Mouse (Mus musculus): ENCODE measurements around the gene Hcst. TPM values are rescaled to one million over a fixed set of nuclear protein-coding genes. Genes with fewer than 3 reads are reported as not detected.

Hcst gene
- polyA plus RNA-seq, 1 experiment from 2014 or later, result 1.6 TPM

DNA sequence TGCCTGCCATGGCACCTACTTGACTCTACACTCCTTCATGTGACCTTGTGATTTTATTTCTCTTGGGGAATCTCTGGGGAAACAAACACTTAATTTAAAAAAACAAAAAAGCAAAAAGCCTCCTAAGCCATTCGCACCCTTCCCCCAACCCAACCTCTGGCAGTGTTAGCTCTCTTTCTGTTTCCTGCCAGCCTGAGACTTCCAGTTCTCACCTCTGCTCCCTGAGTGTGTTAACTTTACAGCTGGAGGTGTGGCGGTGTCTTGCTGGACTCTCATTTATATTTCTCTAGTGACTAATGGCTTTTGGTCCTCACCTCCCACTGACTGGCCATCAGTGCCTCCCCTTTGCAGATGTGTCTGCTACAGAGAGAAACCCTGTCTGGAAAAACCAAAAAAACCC is 9.9 kb downstream of the Hcst start:
- no peaks in the 10 kb centered on the region for H3K9me3 ChIP-seq (ENCODE audit: control insufficient read depth, low read length)
- no peak overlapping the region for H3K4me3 ChIP-seq (ENCODE audit: low read depth, low read length)
- ATAC-seq (replicated peaks; ENCODE audit: low FRiP score, low TSS enrichment, low read depth), result no peak
- H3K4me1 ChIP-seq (replicated peaks; ENCODE audit: control insufficient read depth, insufficient read depth, low read length), result no peaks in the 10 kb centered on the region
- no peak overlapping the region for H3K4me2 ChIP-seq (ENCODE audit: low read length)
- WGBS, result 45% methylated on average over 2 of the region's 2 CpGs
- no peaks in the 10 kb centered on the region for H3K36me3 ChIP-seq (ENCODE audit: control insufficient read depth, insufficient read depth, low read length)
- no peak overlapping the region for H3K9ac ChIP-seq (ENCODE audit: low read length)
- DNase-seq (ENCODE audit: low spot score), result no peak
- no peaks in the 10 kb centered on the region for H3K27me3 ChIP-seq (replicated peaks; ENCODE audit: control insufficient read depth, insufficient read depth, low read length)
- H3K27ac ChIP-seq (ENCODE audit: low read depth), result no peak overlapping the region

DNA sequence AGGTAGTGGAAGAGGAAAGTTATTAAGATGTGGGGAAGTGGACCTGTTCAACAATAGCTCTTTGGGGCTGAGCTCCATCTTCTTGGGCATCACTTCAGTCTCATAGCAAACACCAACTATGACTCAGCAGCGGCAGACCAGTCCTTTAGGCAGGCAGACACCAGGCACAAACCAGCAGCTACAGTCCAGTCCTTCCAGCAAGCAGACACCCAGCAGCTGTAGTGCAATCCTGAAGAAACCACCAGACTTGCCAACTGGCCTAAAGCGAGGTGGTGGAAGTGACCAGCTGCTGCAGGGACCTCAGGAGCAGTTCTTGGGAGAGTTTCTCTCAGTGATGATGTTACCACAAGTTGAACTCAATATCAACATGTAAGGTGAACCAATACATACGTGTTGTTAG is 11.0 kb downstream of the Hcst start:
- no peaks in the 10 kb centered on the region for H3K9me3 ChIP-seq (ENCODE audit: control insufficient read depth, low read length)
- H3K4me1 ChIP-seq (replicated peaks; ENCODE audit: control insufficient read depth, insufficient read depth, low read length), result no peaks in the 10 kb centered on the region
- DNase-seq (ENCODE audit: low spot score) (no peak), ATAC-seq (replicated peaks; ENCODE audit: low FRiP score, low TSS enrichment, low read depth) (no peak)
- H3K4me3 ChIP-seq (ENCODE audit: low read depth, low read length), result no peak overlapping the region
- no peak overlapping the region for H3K4me2 ChIP-seq (ENCODE audit: low read length)
- H3K36me3 ChIP-seq (ENCODE audit: control insufficient read depth, insufficient read depth, low read length), result no peaks in the 10 kb centered on the region
- no peak overlapping the region for H3K9ac ChIP-seq (ENCODE audit: low read length)
- no peak overlapping the region for H3K27ac ChIP-seq (ENCODE audit: low read depth)
- no peaks in the 10 kb centered on the region for H3K27me3 ChIP-seq (replicated peaks; ENCODE audit: control insufficient read depth, insufficient read depth, low read length)
- WGBS, result 87% methylated on average over 3 of the region's 3 CpGs

DNA sequence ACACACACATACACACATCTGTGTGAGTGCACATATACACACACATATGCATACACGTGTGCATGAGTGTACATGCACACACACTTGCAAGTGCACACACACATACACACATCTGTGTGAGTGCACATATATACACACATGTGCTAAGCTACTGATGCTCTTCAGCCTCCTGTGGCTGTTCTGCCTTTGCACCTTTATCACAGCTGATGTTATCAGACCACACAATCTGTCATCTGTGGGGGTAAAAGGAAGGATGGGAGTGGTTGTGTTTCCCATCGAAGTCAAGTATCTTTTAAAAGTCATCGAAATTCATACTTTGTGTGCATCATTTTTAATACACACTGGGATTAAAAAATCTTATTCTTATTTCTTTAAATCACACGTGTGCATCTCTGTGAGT is 17.3 kb downstream of the Hcst start:
- Histone ChIP-seq H3K4me1 (replicated peaks; ENCODE audit: control insufficient read depth, insufficient read depth, low read length) (no peaks in the 10 kb centered on the region), H3K4me3 (ENCODE audit: low read depth, low read length) (no peak overlapping the region), H3K9ac (ENCODE audit: low read length) (no peak overlapping the region), H3K4me2 (ENCODE audit: low read length) (no peak overlapping the region), H3K9me3 (ENCODE audit: control insufficient read depth, low read length) (no peaks in the 10 kb centered on the region), H3K36me3 (ENCODE audit: control insufficient read depth, insufficient read depth, low read length) (no peaks in the 10 kb centered on the region), H3K27me3 (replicated peaks; ENCODE audit: control insufficient read depth, insufficient read depth, low read length) (no peaks in the 10 kb centered on the region), H3K27ac (ENCODE audit: low read depth) (no peak overlapping the region)
- 72% methylated on average over 4 of the region's 4 CpGs for WGBS
- ATAC-seq (replicated peaks; ENCODE audit: low FRiP score, low TSS enrichment, low read depth), result no peak
- DNase-seq (ENCODE audit: low spot score), result no peak

DNA sequence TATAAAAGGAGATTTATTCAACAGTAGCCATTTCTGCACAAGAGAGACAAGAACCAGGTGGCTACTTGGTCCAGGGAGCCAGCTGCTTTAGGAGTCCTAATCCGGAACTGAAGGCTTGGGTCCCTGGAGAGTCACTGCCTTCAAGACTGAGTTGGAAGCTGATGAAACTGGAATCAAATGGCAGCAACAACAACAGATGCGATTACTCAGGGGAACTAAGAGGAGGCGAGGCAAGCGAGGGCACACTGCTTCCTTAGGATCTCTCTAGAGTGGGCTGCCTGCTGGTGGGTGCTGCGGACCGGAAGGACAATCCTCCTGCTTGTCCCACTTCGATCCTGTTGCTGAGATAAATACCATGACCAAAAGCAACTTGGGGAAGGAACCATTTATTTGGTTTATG is 20.0 kb downstream of the Hcst start:
- Histone ChIP-seq H3K27ac (ENCODE audit: low read depth) (no peak overlapping the region), H3K27me3 (replicated peaks; ENCODE audit: control insufficient read depth, insufficient read depth, low read length) (no peaks in the 10 kb centered on the region), H3K36me3 (ENCODE audit: control insufficient read depth, insufficient read depth, low read length) (no peaks in the 10 kb centered on the region), H3K4me2 (ENCODE audit: low read length) (no peak overlapping the region), H3K9ac (ENCODE audit: low read length) (no peak overlapping the region; the same call in 1 of the 2 replicates), H3K4me1 (replicated peaks; ENCODE audit: control insufficient read depth, insufficient read depth, low read length) (no peaks in the 10 kb centered on the region), H3K9me3 (ENCODE audit: control insufficient read depth, low read length) (no peaks in the 10 kb centered on the region), H3K4me3 (ENCODE audit: low read depth, low read length) (no peak overlapping the region)
- ATAC-seq (replicated peaks; ENCODE audit: low FRiP score, low TSS enrichment, low read depth) (no peak), DNase-seq (ENCODE audit: low spot score) (no peak)
- WGBS, result 43% methylated on average over 7 of the region's 7 CpGs

DNA sequence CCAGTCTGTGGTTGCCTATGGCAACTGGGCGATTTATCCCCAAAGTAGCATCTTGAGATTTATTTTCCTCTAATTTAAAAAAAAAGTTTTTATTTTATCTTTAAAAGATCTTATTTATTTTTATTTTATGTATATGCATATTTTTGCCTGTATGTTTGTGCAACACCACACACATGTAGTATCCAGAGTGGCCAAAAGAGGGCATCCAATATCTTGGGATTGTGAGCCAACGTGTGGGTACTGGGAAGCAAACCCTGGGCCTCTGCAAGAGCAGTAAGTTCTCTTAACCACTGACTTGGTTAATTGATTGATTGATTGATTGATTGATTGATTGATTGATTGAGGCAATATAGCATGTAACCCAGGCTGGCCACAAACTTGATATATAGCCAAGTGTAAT is 24.8 kb downstream of the Hcst start:
- Histone ChIP-seq H3K27me3 (replicated peaks; ENCODE audit: control insufficient read depth, insufficient read depth, low read length) (no peaks in the 10 kb centered on the region), H3K9me3 (ENCODE audit: control insufficient read depth, low read length) (no peaks in the 10 kb centered on the region), H3K9ac (ENCODE audit: low read length) (no peak overlapping the region), H3K4me2 (ENCODE audit: low read length) (no peak overlapping the region), H3K4me3 (ENCODE audit: low read depth, low read length) (no peak overlapping the region), H3K27ac (ENCODE audit: low read depth) (no peak overlapping the region), H3K36me3 (ENCODE audit: control insufficient read depth, insufficient read depth, low read length) (no peaks in the 10 kb centered on the region), H3K4me1 (replicated peaks; ENCODE audit: control insufficient read depth, insufficient read depth, low read length) (no peaks in the 10 kb centered on the region)
- ATAC-seq (replicated peaks; ENCODE audit: low FRiP score, low TSS enrichment, low read depth), result no peak
- 47% methylated on average over 2 of the region's 2 CpGs for WGBS
- no peak for DNase-seq (ENCODE audit: low spot score)

DNA sequence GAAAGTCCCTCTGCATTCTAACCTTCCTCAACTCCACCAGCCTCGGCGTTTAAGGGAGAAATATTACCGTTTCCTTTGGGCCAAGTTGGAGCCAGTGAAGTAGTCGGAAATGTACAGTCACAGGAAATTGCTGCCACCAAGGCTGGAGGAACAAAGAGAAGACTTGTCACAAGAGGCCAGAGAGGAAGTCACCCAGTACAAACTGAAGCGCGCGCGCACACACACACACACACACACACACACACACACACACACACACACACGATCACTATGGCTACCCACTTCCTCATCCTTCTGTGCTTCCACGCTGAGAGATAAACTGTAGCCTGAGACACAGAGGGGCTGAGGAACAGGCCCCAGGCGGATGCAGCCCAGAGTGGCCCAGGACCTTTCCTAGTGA is 25.3 kb downstream of the Hcst start:
- no peak overlapping the region for H3K4me3 ChIP-seq (ENCODE audit: low read depth, low read length)
- no peaks in the 10 kb centered on the region for H3K9me3 ChIP-seq (ENCODE audit: control insufficient read depth, low read length)
- H3K4me2 ChIP-seq (ENCODE audit: low read length), result no peak overlapping the region
- H3K27me3 ChIP-seq (replicated peaks; ENCODE audit: control insufficient read depth, insufficient read depth, low read length), result no peaks in the 10 kb centered on the region
- 0 out of 2 replicates have a peak overlapping the region, but pooled peaks have one; percentile 14 for H3K27ac ChIP-seq (ENCODE audit: low read depth)
- ATAC-seq (replicated peaks; ENCODE audit: low FRiP score, low TSS enrichment, low read depth) (no peak), DNase-seq (ENCODE audit: low spot score) (no peak)
- H3K9ac ChIP-seq (ENCODE audit: low read length), result no peak overlapping the region
- 49% methylated on average over 11 of the region's 11 CpGs for WGBS
- no peaks in the 10 kb centered on the region for H3K4me1 ChIP-seq (replicated peaks; ENCODE audit: control insufficient read depth, insufficient read depth, low read length)
- no peaks in the 10 kb centered on the region for H3K36me3 ChIP-seq (ENCODE audit: control insufficient read depth, insufficient read depth, low read length)

DNA sequence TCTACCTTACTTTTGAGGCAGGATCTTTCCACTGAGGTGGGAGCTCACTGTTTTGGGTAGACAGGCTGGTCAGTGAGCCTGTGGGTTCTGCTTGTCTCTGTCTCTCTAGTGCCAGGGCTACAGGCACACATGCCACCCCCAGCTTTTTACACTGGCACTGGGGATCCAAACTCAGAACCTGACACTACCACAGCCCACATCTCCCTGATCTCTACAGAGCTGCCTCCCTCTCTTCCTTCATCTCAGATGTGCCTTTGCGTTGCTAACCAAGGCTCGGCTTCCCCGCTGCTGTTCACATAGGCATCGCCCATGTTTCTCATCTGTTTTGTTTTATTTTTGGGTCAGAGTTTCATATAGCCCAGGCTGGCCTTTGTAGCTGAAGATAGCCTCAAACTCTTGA is 26.0 kb downstream of the Hcst start:
- Histone ChIP-seq H3K9ac (ENCODE audit: low read length) (no peak overlapping the region), H3K27me3 (replicated peaks; ENCODE audit: control insufficient read depth, insufficient read depth, low read length) (no peaks in the 10 kb centered on the region), H3K4me3 (ENCODE audit: low read depth, low read length) (no peak overlapping the region), H3K9me3 (ENCODE audit: control insufficient read depth, low read length) (no peaks in the 10 kb centered on the region), H3K27ac (ENCODE audit: low read depth) (0 out of 2 replicates have a peak overlapping the region, but pooled peaks have one; percentile 14), H3K36me3 (ENCODE audit: control insufficient read depth, insufficient read depth, low read length) (no peaks in the 10 kb centered on the region), H3K4me2 (ENCODE audit: low read length) (no peak overlapping the region), H3K4me1 (replicated peaks; ENCODE audit: control insufficient read depth, insufficient read depth, low read length) (no peaks in the 10 kb centered on the region)
- WGBS, result 88% methylated on average over 4 of the region's 4 CpGs
- DNase-seq (ENCODE audit: low spot score) (no peak), ATAC-seq (replicated peaks; ENCODE audit: low FRiP score, low TSS enrichment, low read depth) (no peak)

DNA sequence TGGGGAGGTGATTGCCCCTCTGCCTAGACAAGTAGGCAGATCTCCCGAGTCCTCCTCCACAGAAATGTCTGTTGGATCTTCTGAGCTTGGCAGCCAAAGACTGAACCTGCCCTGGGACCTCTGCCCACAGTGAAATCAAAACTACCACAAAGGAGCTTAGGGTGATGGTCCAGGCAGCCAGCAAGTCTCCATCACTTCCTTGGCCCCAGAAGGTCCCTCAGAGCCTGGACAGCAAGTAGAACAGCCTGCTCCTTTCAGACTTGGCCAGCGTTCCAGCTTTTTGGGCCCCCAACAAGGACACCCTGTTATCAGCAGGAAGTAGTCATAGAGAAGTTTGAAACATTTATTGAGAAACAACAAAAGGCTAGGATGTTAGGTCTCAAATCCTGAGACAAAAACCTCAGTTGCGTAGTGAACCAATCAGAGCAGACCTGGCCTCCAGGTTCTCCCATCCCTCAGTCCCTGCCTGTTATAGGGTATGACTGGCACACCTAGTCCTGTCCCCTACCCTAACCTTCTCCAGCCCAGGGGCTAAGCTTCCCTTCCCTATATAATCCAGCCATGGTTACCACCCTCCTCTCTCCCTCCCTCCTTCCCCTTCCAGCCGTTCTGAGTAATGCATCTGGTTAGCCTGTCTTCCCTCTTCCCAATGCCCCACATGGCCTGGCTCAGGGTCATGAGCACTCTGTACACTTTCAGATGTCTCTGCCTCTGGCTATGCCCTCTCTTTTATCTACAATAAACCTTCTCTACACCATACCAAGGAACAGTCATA is 26.7 kb downstream of the Hcst start:
- WGBS, result 67% methylated on average over 4 of the region's 4 CpGs
- no peaks in the 10 kb centered on the region for H3K36me3 ChIP-seq (ENCODE audit: control insufficient read depth, insufficient read depth, low read length)
- H3K4me3 ChIP-seq (ENCODE audit: low read depth, low read length), result no peak overlapping the region
- no peaks in the 10 kb centered on the region for H3K4me1 ChIP-seq (replicated peaks; ENCODE audit: control insufficient read depth, insufficient read depth, low read length)
- H3K4me2 ChIP-seq (ENCODE audit: low read length), result no peak overlapping the region
- no peaks in the 10 kb centered on the region for H3K27me3 ChIP-seq (replicated peaks; ENCODE audit: control insufficient read depth, insufficient read depth, low read length)
- H3K9ac ChIP-seq (ENCODE audit: low read length), result no peak overlapping the region
- DNase-seq (ENCODE audit: low spot score) (no peak), ATAC-seq (replicated peaks; ENCODE audit: low FRiP score, low TSS enrichment, low read depth) (no peak)
- H3K27ac ChIP-seq (ENCODE audit: low read depth), result no peak overlapping the region
- H3K9me3 ChIP-seq (ENCODE audit: control insufficient read depth, low read length), result no peaks in the 10 kb centered on the region

DNA sequence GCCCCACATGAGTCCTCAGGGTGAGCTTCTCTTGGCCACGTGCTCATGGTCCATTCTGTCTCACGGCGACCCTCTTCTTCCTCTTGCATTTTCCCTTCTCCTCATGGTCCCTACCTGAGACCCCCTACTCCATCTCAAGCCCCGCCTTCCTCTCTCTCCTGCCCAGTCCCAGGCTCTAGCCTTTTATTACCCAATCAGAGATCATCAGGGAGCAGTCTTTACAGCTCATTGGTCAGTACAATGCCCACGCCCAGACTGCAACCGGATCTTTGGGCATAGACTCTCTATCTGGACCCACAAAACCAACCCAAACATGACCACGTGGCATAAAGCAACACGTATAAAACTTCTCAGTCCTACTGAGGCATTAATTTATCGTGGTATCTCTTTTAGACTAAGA is 35.5 kb downstream of the Hcst start:
- no peak for ATAC-seq (replicated peaks; ENCODE audit: low FRiP score, low TSS enrichment, low read depth)
- Histone ChIP-seq H3K36me3 (ENCODE audit: control insufficient read depth, insufficient read depth, low read length) (no peaks in the 10 kb centered on the region), H3K4me3 (ENCODE audit: low read depth, low read length) (no peak overlapping the region), H3K9ac (ENCODE audit: low read length) (no peak overlapping the region), H3K27me3 (replicated peaks; ENCODE audit: control insufficient read depth, insufficient read depth, low read length) (no peaks in the 10 kb centered on the region), H3K9me3 (ENCODE audit: control insufficient read depth, low read length) (no peaks in the 10 kb centered on the region), H3K4me2 (ENCODE audit: low read length) (no peak overlapping the region), H3K4me1 (replicated peaks; ENCODE audit: control insufficient read depth, insufficient read depth, low read length) (no peaks in the 10 kb centered on the region), H3K27ac (ENCODE audit: low read depth) (no peak overlapping the region)
- 84% methylated on average over 9 of the region's 9 CpGs for WGBS
- no peak for DNase-seq (ENCODE audit: low spot score)
